22 mouse cellular contexts compared by ENCODE assay signal in genomic region chr4:32391260-32391659, GRCm38 (mm10).
A peak's percentile ranks its signal among the peaks of the same experiment; 100 is the strongest.
DNase-seq lines count a peak whose midpoint lies in the region; TF ChIP-seq lines count a peak whose summit lies in the region.
"Had no signal": no experiment of that assay in that cellular context is flagged by ENCODE, and none has a peak within 500 bp of the region (broad histone marks: within the 10 kb centered on the region; RNA-seq: fewer than 3 reads in every experiment).

No protein-coding gene starts in this region.

- H3K36me3 ChIP-seq in myocyte (ENCODE audit: control insufficient read depth, insufficient read depth): no peaks in the 10 kb centered on the region
- H3K36me3 ChIP-seq: heart, embryonic 12.5 days; hindbrain, embryonic 10.5 days; intestine, embryonic 15.5 days; limb, embryonic 15.5 days; midbrain, embryonic 12.5 days; neural tube, embryonic 13.5 days had no signal

- no peaks in the 10 kb centered on the region for H3K27me3 ChIP-seq in myocyte (ENCODE audit: control insufficient read depth, insufficient read depth, insufficient read length)
- H3K27me3 ChIP-seq: heart, embryonic 12.5 days; intestine, embryonic 15.5 days; limb, embryonic 15.5 days; midbrain, embryonic 12.5 days; neural tube, embryonic 13.5 days had no signal

- no peaks in the 10 kb centered on the region for H3K79me2 ChIP-seq in myocyte (ENCODE audit: control insufficient read depth, insufficient read depth)

- no peak overlapping the region for H3K4me3 ChIP-seq in myocyte
- H3K4me3 ChIP-seq: heart, embryonic 12.5 days; hindbrain, embryonic 10.5 days; intestine, embryonic 15.5 days; limb, embryonic 15.5 days; midbrain, embryonic 12.5 days; neural tube, embryonic 13.5 days had no signal

- peak overlapping the region; percentile 16 for H3K4me2 ChIP-seq in myocyte (ENCODE audit: low read depth)
- H3K4me2 ChIP-seq: heart, embryonic 12.5 days; intestine, embryonic 15.5 days; limb, embryonic 15.5 days; lung, embryonic 14.5 days; midbrain, embryonic 12.5 days; neural tube, embryonic 13.5 days had no signal

- peak; percentile 56 for DNase-seq in adrenal gland, adult 2 months
- no peak for DNase-seq in adrenal gland, postnatal 4 days (ENCODE audit: low spot score in 2 of 2)
- peak; percentile 78 for DNase-seq in 416B (ENCODE audit: low read depth)
- peak; percentile 66 for DNase-seq in Muller cell, postnatal 12 days (ENCODE audit: inconsistent ontology term)
- DNase-seq in urinary bladder, postnatal 4 days (ENCODE audit: low spot score in 2 of 2): no peak
- no peak for DNase-seq in cerebellum, postnatal 10 days
- no peak for DNase-seq in cerebellum, adult 11 months
- DNase-seq: gastrocnemius, postnatal 10 days; heart, adult 18-20 months; kidney, postnatal 36 days; left cerebral cortex, postnatal 4 days; lung, embryonic 14.5 days; right cerebral cortex, adult 18-20 months; thymus, adult 18-20 months; thymus, postnatal 4 days had no signal

- no peak for TF ChIP-seq POLR2A in myocyte (IDR thresholded peaks at IDR 0.05; ENCODE audit: insufficient read length, low read depth)

- H3ac ChIP-seq in myocyte (ENCODE audit: control insufficient read depth, insufficient read length): no peak overlapping the region

TF ChIP-seq in myocyte, 11 proteins besides CTCF, POLR2A, EP300 and RAD21:
- TF ChIP-seq REST (IDR thresholded peaks at IDR 0.05; ENCODE audit: insufficient read depth, insufficient read length): no peak
- TF ChIP-seq USF1 (IDR thresholded peaks at IDR 0.05; ENCODE audit: low read depth): no peak
- no peak for TF ChIP-seq TCF3 (IDR thresholded peaks at IDR 0.05; ENCODE audit: insufficient read length, low read depth)
- TF ChIP-seq SRF (IDR thresholded peaks at IDR 0.05; ENCODE audit: control insufficient read depth, insufficient read length, low read depth): no peak
- TF ChIP-seq POLR2AphosphoS2 (IDR thresholded peaks at IDR 0.05; ENCODE audit: insufficient read length, low read depth): no peak
- TF ChIP-seq E2F4 (IDR thresholded peaks at IDR 0.05; ENCODE audit: insufficient read depth): no peak
- peak in 1 of 3 experiments; percentile 24 for TF ChIP-seq MYOG (IDR thresholded peaks at IDR 0.05; ENCODE audit: control insufficient read depth in 1 of 3, insufficient read depth in 1 of 3, insufficient read length in 2 of 3, low read depth in 2 of 3)
- peak; percentile 61; the same call in 1 of the 2 replicates for TF ChIP-seq CEBPB (IDR thresholded peaks at IDR 0.05; ENCODE audit: insufficient read depth, poor library complexity, severe bottlenecking)
- TF ChIP-seq MAX (IDR thresholded peaks at IDR 0.05; ENCODE audit: low read depth): peak; percentile 29
- peak; percentile 1 for TF ChIP-seq TCF12 (IDR thresholded peaks at IDR 0.05; ENCODE audit: insufficient read depth, poor library complexity, severe bottlenecking)
- peak in 2 of 3 experiments; percentile 51 to 76 for TF ChIP-seq MYOD1 (IDR thresholded peaks at IDR 0.05; ENCODE audit: control insufficient read depth in 1 of 3, insufficient read length in 2 of 3, low read depth in 2 of 3)

Comparison
In these comparisons a context has a peak if more than half of its experiments do, and no peak if none do; other contexts are left out.
1. DNase-seq: peak in adrenal gland, adult 2 months (single experiment), 416B (single experiment) and Muller cell, postnatal 12 days (single experiment); none in adrenal gland, postnatal 4 days (0 of 2), urinary bladder, postnatal 4 days (0 of 2), cerebellum, postnatal 10 days (0 of 2) and cerebellum, adult 11 months (single experiment).